Mouse (Mus musculus) heart, adult 2 months (tissue): Measurements from ENCODE around the gene Nsmce1.

Experiments used
- CTCF ChIP-seq: fragments of 200-600 bp; IDR thresholded peaks from 2 replicates; pipeline ENCODE4 v1.8.1; 2022; ENCODE audit warnings: antibody characterized with exemption, mild to moderate bottlenecking, moderate library complexity
- POLR2A ChIP-seq: fragments of 200-500 bp; IDR thresholded peaks from 2 replicates; pipeline ENCODE4 v1.6.1; 2011; ENCODE audit warnings: mild to moderate bottlenecking, low read depth, low read length, control low read depth; ENCODE audit not compliant: insufficient read depth

GRCm38 (mm10) chr7:125511432-125511831 is 20.0 kb upstream of the Nsmce1 start:
- TF ChIP-seq POLR2A (no peak), CTCF (no peak)
